Mouse (Mus musculus): ENCODE results near the gene Btbd9.
"Not testable (repeated sequence)": the region's sequence is repeated elsewhere in the genome, so short reads cannot be mapped to it uniquely, and the experiment has no call there.

DNA sequence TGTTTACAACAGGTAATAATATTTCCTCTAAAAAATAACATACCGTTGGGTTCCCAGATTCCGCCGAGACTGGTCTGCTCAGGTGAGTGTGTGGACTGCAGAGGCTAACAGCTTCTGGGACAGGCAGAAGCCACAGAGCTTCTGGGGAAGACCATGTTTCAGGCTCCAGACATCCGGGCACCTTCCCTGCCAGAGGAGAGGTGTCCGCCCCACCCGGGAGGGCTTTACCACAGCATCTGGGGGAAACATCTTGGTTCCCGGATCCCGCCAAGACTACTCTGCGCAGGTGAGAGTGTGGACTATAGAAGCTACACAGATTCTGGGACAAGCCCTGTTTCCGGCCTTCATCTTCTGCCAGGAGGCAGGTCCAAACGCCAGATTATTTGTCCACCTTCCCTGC, 76.7 kb downstream of the Btbd9 start:
- TF ChIP-seq CTCF (IDR thresholded peaks at IDR 0.05; ENCODE audit: low read depth, low read length); POLR2A (IDR thresholded peaks at IDR 0.05; ENCODE audit: extremely low read depth, insufficient read depth, low read length): not testable (repeated sequence)
